Mouse (Mus musculus) myocyte (in vitro differentiated cells): ENCODE data around the gene Srrt.

Source experiments
- REST ChIP-seq: IDR thresholded peaks from one replicate; pipeline ENCODE4 v1.6.1; 2011; ENCODE audit warnings: mild to moderate bottlenecking, control low read depth, moderate library complexity; ENCODE audit not compliant: insufficient read depth, insufficient read length
- TCF3 ChIP-seq: IDR thresholded peaks from one replicate; pipeline ENCODE4 v1.6.1; 2011; ENCODE audit warnings: low read depth, control low read depth; ENCODE audit not compliant: insufficient read length
- USF1 ChIP-seq: IDR thresholded peaks from one replicate; pipeline ENCODE4 v1.6.1; 2011; ENCODE audit warnings: low read depth, mild to moderate bottlenecking, control low read depth, moderate library complexity

DNA sequence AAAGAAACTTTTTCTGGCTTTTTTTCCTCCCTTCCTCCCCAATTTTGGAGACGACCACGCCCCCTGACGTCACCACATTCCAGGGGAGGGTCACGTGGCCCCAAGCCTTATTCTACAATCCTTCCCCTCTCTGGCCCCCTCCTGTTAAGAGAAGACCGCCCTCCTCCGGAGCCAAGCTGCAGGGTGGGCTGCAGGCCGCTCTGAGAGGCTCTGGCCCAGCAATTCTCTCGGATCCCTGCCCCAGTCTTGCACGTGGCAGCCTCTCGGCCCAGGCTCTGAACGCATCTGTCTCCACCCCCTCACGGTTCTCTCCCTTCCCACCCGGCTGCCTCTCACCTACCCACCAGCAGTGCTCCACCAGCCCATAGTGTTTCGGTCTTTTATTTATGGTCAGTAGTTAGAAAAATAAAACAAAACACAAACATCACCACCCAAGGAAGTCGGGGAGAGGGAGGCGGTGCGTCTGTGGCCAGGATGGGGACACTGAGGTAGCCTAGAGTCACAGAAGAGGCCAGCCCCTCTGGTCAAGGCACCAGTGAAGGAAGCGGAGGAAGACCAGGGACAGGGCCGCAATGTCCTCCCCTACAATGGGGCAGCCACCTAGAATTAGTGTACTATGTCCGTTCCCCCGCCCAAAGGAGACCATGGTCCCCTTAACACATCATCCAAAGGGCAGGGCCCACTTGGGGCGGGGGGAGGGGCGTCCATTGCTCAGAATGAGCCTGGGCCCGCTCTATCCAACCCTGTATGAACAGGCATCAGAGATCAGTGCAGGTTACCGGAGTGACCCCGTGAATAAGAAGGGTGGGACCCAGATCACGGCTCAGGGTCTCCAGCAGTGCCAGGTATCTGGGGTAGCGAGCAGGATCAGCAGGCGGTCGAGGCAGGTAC, 7.0 kb upstream of the Srrt start, which contains the start of gene Trip6:
- no peak for TF ChIP-seq REST
- no peak for TF ChIP-seq TCF3
- peak; percentile 99 for TF ChIP-seq USF1
